Mouse (Mus musculus) layer of hippocampus, postnatal 25 days (tissue): ENCODE measurements at regions not wholly inside any gene's neighbourhood (a gene's known extent, or its start where the extent isn't known, plus 50 kb on each side); places are given as distances from the start of the nearest gene placed in this dataset.
"Not testable (repeated sequence)": the region's sequence is repeated elsewhere in the genome, so short reads cannot be mapped to it uniquely, and the experiment has no call there.

ENCODE experiments used
- DNase-seq, 2 experiments: peaks; one replicate each; pipeline ENCODE4 v3.0.0; 2022; ENCODE audit warnings: mixed read lengths in 2 of 2, low spot score in 1 of 2; ENCODE audit errors: extremely low spot score in 1 of 2

DNA sequence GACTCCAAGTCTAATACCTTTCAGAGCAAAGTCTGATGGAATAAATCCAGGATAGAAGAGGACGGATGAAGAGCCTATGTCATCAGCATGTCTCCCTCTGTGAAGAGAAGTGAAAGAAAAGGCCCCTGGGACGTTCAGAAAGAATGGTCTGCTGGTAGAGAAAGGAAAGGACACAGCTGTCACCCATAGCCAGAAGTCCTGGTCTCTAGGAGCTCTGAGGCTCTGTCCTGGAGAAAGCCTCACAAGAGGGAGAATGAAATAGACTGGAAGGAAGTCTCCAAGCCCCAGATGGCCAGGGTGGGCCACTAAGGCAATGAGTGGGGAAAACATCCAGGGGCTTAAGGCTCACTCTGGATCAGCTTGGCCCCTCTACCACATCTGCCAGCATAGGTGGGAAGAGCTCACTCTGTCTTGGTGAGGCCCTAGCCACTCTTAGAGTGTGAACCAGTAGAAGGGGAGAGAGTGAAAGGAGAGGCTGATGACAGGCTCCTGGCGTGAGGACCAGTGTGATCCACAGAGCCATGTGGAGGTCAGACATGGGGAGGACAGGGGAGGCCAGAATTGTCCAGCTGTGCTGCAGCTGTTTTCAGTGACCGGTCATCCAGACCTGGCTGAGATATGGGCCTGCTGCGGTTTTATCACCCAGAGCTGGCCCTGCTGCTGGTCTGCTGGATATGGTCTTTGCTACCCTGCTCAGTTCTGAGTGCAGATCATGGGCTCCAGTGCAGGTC lies 268.2 kb downstream of the Cyp26b1 start:
- DNase-seq = no peak

DNA sequence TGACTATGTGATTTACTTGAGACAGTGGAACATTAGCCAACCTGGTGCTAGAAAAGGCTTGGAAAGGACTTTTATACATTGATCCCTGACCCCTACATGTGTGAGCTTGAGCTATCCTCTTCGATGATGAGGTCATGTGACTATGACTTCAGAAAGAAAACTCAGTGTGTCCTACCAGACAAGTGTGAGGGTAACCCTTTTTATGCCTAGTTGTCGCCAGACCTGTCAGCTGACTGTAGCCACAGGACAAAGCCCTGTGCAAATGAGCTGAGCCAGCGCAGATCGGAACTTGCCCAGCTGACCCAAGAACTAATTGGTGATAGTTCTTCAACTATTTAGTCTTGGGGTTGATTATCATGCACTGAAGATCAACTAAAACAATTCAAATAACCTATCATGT lies 269.5 kb downstream of the Cyp26b1 start:
- DNase-seq = no peak

DNA sequence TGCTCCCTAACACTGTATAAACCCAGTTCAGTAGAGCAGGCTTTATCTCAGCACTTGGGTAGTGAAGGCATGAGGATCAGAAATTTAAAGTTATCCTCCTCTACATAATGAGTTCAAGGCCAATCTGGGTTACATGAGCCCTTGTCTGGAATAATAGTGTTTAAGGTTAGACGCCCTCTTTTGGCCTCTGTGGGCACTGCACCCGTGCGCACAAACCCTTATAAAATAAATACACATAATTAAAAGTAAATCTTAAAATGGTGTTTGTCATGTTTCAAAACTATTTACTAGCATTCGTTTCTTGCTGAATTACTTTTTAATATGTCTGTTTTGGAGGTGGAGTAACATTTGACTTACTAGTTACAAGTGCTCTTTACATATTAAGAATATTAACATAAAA lies 271.2 kb downstream of the Cyp26b1 start:
- no peak for DNase-seq

DNA sequence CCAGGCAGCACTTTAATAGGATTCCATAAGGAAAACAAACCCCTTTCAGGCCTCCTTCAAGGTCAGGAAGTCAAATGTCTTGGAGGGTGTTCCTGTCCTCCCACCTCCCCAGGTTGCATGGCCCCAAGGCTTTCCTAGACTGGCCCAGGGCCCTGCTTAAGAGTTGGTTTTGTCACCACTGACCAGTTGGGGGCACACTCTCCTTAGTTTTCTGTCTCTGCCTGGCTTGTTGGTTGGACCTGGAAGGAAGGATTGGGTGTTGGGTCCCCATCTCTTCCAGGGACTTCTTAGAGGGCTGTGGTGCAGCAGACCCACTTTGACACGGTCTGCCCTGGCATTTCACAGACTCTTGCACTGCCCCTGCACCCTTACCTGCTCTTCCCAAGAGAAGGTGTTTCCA lies 273.1 kb downstream of the Cyp26b1 start:
- peak in 1 of 2 experiments; percentile 34 for DNase-seq

DNA sequence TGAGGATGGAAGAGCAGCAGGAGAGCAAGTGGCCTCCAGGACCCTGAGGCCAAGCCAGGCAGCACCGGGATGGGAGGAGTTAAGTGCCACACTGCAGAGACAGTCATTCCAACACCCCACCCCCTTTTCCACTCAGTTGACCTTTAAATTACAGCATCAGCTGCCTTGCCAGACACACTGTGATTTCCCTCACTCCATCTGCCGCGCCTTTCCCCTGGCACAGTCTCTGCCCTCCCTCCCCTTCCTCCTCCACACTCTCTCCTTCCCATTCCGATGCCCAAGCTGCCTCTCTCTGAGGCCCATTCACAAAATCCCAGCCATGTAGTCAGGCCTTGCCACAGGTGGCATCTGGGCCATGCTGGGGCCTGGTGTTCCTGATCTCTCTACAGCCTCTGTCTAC lies 274.9 kb downstream of the Cyp26b1 start:
- peak; percentile 50 to 53 for DNase-seq

DNA sequence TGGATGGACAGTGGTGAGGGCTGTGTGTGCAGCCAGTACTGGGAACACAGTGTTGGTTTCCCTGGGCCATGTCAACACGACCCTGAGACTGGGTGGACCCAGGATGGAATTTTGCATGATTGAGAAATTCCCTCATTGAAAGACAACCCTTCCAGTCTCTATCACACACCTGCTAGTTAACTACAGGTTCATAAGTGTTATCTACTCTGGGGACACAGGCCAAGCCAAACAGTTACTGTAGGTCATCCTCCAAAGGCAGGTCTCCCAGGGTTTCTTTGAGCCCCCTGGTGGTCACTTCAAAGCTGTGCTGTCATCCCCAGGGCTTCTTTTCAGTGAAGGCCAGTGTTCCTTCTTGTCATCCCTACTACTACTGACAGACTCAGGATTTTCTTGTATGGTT lies 276.7 kb downstream of the Cyp26b1 start:
- DNase-seq = no peak

DNA sequence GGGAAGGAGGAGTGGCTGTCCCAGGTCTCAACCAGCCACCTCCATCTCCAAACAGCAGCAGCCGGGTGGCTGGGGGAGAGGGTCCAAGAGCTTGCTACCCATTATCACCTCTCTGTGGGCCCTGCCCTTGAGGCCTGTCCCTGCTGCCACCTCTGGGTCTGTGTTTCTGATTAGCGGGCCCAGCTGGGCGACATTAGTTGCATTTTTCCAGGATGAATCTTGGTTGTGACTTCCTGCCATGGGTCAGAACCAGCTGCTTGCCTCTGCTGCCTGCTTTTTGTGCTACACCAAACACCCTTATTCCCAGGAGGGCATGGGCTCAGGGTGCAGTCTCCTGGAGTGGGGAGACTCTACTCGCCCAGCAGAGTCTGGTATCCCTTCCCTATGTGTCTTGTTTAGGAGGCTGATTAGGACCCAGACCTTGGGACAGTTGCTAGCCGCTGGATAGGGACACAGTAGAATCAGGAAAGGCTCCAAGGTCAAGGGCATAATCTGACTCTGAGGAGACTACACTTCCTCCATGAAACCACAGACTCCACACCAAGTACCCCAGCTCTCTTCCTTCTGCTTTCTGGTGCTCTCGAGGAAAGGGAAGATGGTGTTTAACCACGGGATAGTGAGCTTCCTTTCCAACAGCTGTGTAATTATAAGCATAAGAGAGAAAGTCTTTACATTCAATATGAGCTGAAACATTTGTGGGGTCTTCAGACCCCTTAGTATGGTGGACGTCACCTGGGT lies 278.4 kb downstream of the Cyp26b1 start:
- DNase-seq = no peak

DNA sequence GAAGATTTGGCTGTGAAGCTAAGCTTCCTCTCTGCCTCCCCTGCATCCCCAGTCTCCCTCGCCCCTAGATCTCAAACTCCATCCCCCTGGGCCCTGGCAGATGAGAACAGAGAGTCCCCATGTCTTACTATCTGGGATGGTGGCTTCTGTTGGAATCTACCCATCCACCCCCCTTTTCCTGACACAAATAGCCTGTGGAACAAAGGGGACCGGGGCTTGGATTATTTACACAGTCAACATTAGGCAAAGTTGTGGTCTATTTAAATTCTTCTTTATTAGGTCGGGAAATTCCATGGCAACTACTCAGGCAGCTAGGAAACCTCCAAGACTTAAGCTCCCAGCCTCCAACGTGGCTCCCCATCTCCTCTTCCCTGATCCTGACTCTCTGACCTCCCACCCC lies 279.9 kb downstream of the Cyp26b1 start:
- no peak for DNase-seq

DNA sequence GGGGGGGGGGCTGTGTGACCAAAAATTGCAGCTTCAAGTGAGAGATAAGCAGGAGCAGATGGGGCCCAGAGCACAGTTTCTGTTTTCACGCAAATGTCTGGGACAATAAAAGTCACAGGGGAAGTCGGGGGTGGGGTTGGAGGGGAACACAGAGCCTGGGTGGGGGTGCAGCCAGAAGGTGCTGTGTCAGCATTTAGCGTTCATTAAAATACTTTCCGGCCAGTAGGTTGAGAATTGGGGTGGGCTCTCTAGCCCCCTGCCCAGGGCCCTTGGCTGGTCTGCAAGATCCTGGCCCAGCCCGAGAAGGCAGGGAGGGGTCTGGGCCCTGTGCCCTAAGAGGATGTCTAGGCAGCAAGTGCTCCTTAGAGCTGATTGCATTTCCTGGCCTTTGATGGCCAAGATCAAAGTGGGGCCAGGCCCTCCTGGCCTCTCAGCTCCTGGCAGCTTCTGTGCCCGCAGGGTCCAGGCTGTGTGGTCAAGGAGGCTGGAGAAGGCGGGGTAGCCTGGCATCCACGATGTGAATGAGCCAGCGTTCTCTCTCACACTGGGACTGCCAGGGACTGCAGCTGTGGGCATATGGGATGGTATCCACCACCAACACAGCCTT lies 283.0 kb downstream of the Cyp26b1 start:
- no peak for DNase-seq

DNA sequence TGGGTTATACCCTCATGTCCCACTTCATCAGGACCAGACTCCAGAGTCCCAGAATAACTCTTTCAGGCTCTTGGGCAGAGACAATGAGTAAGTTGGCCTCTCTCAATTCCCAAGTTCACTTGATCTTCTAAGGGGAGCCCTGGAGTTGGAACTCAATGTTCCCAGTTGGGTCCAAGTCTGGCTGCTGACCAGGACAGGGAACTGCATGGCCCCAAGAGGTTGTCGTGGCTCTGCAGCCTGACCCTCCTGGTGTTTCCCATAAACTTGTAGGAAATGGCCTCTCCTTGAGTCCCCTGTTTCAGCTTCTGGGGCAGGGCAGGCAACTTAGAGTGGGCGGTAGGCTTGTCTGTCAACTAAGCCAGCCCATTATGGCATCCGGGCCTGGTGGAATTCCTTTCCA lies 286.2 kb downstream of the Cyp26b1 start:
- no peak for DNase-seq

DNA sequence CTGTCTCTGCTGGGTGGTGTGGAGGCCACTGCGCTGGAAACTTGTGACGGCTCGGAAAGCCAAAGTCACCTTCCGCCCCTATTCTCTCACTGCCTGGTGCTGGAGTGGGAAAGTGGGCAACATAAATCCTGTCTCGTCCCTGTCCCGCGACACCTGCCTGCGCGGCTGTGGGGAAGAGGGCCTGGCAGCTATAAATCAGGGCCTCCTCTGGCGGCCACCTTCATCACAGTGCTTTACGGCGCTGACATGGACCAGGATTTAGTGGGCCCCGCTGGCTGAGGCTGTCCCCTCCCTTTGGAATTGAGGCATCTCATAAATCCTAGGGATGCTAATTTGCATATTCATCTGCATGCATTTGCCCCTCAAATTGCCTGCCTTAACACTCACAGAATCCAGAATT lies 287.1 kb downstream of the Cyp26b1 start:
- no peak for DNase-seq

DNA sequence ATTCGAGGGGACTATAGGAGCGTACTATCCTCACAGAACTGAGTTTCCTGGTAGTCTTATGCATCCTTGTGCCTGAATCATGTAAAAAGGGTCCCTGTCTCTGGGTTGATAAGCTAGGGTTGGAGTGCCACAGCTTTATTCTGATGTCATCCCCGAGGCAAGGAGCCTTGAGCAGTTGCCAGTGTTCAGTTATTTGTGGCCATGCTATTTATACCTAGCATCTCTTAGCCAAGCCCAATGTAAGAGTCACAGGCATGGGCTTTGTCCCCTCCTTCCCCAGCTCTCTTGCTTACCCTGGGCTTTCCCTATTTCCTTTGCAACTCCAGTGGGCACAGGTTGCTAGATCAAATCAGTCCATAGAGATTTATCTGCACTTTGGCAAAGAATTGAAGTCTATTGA lies 288.6 kb downstream of the Cyp26b1 start:
- DNase-seq = no peak

DNA sequence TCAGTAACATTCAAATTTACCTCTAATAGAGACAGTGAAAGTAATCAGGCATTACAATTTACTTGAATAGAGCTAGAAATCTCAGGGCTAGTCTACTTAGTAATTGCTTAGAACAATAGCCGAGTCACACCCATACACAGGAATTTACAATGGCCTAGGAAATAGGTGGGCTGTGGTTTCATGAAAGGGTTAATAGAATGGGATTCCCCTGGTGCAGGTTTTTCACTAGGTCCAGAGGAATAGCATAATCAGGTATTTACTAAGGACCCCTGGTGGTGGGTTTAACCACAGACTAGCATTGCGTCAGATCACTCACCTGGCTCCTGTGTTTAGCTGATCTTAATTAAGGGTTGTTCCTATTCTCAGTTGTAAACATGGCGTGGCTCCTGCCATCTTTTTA lies 290.8 kb downstream of the Cyp26b1 start:
- DNase-seq = not testable (repeated sequence)

DNA sequence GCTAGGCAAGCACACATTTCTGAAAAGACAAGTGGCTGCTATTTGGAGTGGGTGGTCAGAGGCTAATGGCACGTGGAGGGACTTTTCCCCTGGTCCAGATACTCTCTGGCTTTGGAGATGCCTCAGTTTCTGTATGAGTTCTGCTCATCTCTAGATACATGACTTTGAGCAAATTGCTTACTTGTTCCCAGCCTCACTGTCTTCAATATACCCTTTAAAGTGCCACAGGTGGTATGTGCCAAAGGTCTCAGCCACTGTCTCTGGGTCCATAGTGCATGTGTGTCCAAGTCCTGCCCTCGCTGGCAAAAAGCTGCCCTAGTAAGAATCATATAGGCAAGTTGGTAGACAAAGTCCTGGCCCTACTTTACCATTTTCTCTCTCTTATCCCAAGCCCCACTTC lies 291.5 kb downstream of the Dysf start:
- DNase-seq = no peak

DNA sequence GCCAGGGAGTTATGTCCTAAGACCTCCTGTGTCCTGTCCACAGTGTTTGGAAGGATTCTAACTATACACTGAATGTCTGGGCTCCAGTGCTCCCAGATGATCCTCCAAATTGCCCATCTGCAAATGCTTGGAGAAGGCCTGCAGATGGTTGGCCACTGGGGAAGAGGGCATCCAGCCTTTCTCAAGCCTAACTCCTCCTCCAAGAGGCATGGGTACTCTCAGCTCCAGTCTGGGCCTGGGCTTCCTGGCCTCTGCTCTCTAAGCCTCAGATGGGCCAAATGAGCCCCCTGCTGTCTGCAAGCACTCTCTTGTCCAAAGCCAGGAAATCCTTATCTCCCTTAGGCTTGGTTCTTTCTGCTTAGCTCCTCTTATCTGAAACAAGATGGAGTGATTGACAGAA lies 290.8 kb downstream of the Dysf start:
- no peak for DNase-seq

DNA sequence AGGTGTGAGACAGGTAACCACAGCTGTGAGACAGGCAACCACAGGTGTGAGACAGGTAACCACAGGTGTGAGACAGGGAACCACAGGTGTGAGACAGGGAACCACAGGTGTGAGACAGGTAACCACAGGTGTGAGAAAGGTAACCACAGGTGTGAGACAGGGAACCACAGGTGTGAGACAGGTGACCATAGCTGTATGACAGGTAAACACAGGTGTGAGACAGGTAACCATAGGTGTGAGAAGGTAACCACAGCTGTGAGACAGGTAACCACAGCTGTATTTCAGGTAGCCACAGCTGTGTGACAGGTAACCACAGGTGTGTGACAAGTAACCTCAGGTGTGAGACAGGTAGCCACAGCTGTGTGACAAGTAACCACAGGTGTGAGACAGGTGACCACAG lies 265.5 kb downstream of the Dysf start:
- DNase-seq = not testable (repeated sequence)

DNA sequence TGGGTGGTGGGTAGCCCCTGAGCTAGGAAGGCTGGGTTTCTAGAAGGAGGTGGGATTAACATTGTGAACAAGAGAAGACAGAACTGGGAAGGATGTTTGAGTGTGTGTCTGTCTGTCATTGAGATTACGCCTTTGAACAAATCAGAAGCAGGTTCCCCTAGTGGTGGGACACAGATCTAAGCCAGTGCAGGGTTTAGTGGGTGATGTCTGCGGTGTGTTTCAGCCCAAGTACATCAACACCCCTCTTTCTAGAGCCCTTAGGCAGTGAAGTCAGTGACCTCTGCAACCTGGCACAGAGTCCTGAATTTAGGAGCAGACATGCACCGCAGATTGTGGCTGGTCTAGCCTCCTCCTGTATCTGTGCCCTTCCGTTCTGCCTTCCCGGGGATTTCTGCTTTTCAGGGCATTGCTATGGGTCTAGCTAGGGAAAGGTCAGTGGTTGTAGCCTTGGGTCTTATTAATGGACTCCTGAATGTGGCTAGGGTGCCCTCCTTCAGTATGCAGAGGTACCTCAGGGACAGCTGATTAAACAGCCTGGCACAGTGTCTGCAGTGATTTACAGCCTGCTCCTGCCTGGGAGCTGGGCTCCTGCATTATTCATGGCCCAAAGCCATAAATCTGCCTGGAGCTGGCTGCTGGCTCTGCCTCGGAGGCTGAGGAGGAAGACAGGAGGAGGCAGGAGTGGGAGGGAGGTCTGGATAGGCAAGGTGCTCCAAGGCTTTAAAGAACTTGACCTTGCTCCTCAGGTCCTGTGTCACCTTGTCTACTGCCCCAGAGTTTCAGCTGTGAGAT lies 264.3 kb downstream of the Dysf start:
- peak; percentile 23 to 31 for DNase-seq

DNA sequence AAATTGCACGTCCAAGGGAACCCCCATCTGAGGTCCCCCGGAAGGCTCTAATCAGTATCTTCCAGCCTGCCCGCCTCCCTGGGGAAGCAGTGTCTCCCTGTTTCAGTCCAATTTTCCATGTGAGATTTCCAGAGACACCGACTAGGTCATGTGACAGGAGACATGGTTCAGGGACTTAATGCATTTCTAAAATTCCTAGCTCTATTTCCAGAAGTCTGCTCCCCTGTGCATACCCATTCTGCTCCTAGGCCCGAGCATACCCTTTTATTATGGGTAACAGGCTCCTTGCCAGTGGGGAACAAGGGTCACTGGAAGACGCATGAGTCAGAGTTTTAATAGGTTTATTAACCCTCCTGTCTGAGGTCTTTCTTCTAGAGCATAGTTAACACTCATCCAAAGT lies 263.6 kb downstream of the Dysf start:
- no peak for DNase-seq

DNA sequence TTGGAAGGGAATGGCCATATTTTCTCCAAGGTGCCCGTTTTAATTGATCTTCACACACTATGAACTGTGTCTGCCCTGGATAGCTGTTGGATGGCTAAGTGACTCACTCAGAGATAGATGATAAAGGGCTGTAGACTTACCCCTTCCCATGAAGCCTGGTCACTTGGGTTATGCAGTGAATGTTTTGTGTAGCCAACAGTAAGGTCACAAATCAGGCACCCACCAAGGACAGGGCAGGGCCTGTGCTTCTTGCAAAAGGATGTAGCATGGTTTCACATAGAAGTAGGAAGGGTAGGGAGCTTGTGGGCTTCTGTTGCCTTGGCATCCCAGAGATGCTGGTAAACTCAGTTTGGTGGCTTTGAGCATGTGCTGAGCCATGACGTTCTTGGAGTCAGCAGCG lies 263.1 kb downstream of the Dysf start:
- DNase-seq = no peak

DNA sequence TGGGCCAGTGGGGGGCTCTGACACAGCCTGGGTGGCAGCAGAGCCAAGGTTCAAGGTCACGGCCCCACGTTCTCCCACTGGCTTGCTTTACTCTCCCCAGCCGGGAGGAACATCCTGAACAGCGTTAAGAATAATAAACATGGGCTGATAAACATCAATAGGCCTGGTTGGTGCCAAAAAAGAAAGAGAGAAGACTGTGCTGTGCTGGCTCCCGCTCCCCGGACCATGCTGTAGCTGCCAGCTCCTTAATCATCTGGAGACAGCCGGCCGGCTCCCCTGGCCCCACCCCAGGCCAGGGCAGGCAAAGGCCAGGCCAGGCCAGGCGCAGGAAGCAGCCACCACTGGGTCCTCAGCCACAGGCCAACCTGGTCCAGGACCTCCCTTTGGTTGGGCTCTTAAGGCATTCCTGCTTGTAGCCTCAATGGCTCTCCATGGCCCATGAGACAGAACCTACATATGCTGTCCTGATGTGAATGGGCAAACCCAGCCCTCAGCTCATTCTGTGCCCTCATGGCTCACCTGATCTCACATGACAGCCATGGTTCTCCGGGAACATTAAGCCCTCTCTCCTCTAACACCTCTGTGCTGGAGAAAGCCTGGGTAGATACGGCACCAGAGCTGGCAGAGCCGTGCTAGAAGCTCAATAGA lies 262.3 kb downstream of the Dysf start:
- no peak for DNase-seq

DNA sequence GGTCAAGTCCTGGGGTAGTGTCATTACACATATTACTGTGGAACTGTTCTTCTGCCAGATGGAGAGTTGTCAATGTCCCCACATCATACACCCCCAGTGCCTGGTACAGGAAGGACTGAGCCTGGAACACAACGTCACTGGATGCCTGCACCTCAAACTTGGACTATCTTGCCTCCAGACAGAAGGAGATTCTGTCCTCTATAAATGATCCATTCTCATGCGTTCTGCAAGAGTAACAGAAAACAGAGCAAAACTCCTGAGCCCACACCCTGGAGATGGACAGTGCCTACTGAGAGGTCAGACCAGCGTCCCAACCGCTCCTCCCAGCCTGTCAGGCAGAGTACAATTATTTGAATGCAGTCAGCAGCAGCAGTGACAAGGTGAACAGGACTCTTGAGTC lies 261.1 kb downstream of the Dysf start:
- no peak for DNase-seq
